Mouse (Mus musculus) limb, embryonic 14.5 days (tissue): ENCODE measurements at regions not wholly inside any gene's neighbourhood (a gene's known extent, or its start where the extent isn't known, plus 50 kb on each side); places are given as distances from the start of the nearest gene placed in this dataset.
A peak's percentile ranks its signal among the peaks of the same experiment; 100 is the strongest.

Source experiments
- ATAC-seq: fragments of 200-750 bp; cut with Nextera tagmentation; 2 replicates; pipeline ENCODE4 v1.8.0; 2017; ENCODE audit warnings: low read depth, moderate number of reproducible peaks, moderate TSS enrichment; ENCODE audit not compliant: low FRiP score
- DNase-seq: peaks from one replicate; pipeline ENCODE4 v3.0.0-alpha.2; 2015; ENCODE audit warnings: low spot score
- H3K27ac ChIP-seq: fragments of 300-500 bp; sonication (generic); replicated peaks from 2 replicates; pipeline ENCODE4 v1.5.1; 2014; ENCODE audit warnings: low read depth, mild to moderate bottlenecking, low read length, moderate library complexity, mixed read lengths
- H3K27me3 ChIP-seq: fragments of 300-500 bp; sonication (generic); 2 replicates; pipeline ENCODE4 v1.6.1; 2014; ENCODE audit warnings: low read length, mixed read lengths; ENCODE audit not compliant: control insufficient read depth, insufficient read depth
- H3K36me3 ChIP-seq: fragments of 300-500 bp; sonication (generic); 2 replicates; pipeline ENCODE4 v1.6.1; 2014; ENCODE audit warnings: mild to moderate bottlenecking, low read length, moderate library complexity, mixed read lengths; ENCODE audit not compliant: control insufficient read depth, insufficient read depth
- H3K4me1 ChIP-seq: fragments of 300-500 bp; sonication (generic); 2 replicates; pipeline ENCODE4 v1.6.1; 2014; ENCODE audit warnings: antibody characterized with exemption, low read length, mixed read lengths; ENCODE audit not compliant: control insufficient read depth, insufficient read depth
- H3K4me2 ChIP-seq: fragments of 300-500 bp; sonication (generic); replicated peaks from 2 replicates; pipeline ENCODE4 v1.6.1; 2014; ENCODE audit warnings: low read depth, mild to moderate bottlenecking, low read length, moderate library complexity; ENCODE audit not compliant: severe bottlenecking
- H3K4me3 ChIP-seq: fragments of 300-500 bp; sonication (generic); replicated peaks from 2 replicates; pipeline ENCODE4 v1.5.1; 2014; ENCODE audit warnings: low read length
- H3K9ac ChIP-seq: fragments of 300-500 bp; sonication (generic); 2 replicates; pipeline ENCODE4 v1.6.1; 2014; ENCODE audit warnings: mild to moderate bottlenecking, low read depth, low read length, moderate library complexity; ENCODE audit not compliant: severe bottlenecking
- H3K9me3 ChIP-seq: fragments of 300-500 bp; sonication (generic); 2 replicates; pipeline ENCODE4 v1.6.1; 2016; ENCODE audit warnings: low read length; ENCODE audit not compliant: control insufficient read depth
- POLR2A ChIP-seq: fragments of 200-500 bp; IDR thresholded peaks from 2 replicates; pipeline ENCODE4 v1.8.0; 2012; ENCODE audit warnings: inconsistent platforms, mild to moderate bottlenecking, moderate library complexity, borderline replicate concordance; ENCODE audit not compliant: insufficient read depth, insufficient read length; ENCODE audit errors: extremely low read depth
- WGBS: fragments of 180-500 bp; shearing (Covaris S2); extraction: QIAGEN DNeasy Blood & Tissue Kit; methylation state at CpG from one replicate; pipeline ENCODE4 v1.1.7; 2014; 5-methylcytosine and 5-hydroxymethylcytosine counted together

- no peak overlapping the region for H3K4me3 ChIP-seq
- no peaks in the 10 kb centered on the region for H3K27me3 ChIP-seq
- H3K4me1 ChIP-seq, result 0 out of 2 replicates have a peak, but pooled peaks cover 4% of the 10 kb centered on the region
- H3K9me3 ChIP-seq, result no peaks in the 10 kb centered on the region
- ATAC-seq (no peak), DNase-seq (no peak)
- no peak overlapping the region for H3K9ac ChIP-seq
- no peak overlapping the region for H3K27ac ChIP-seq
- TF ChIP-seq POLR2A, result no peak
- no peaks in the 10 kb centered on the region for H3K36me3 ChIP-seq
- H3K4me2 ChIP-seq, result no peak overlapping the region
- WGBS, result 76% methylated on average over 2 of the region's 2 CpGs
Observed at GRCm38 (mm10) chr12:29288801-29289200, 239.4 kb upstream of the Myt1l start.

- H3K9me3 ChIP-seq, result no peaks in the 10 kb centered on the region
- 7% methylated on average over 23 of the region's 23 CpGs for WGBS
- H3K27ac ChIP-seq, result peak overlapping the region; percentile 61; the same call in 1 of the 2 replicates
- H3K9ac ChIP-seq, result peak overlapping the region; percentile 56
- H3K4me3 ChIP-seq, result peak overlapping the region; percentile 39
- ATAC-seq, result peak; percentile 99
- H3K36me3 ChIP-seq, result no peaks in the 10 kb centered on the region
- no peaks in the 10 kb centered on the region for H3K27me3 ChIP-seq
- H3K4me2 ChIP-seq, result peak overlapping the region; percentile 59
- peak; percentile 98 for DNase-seq
- peak; percentile 89; the same call in 1 of the 2 replicates for TF ChIP-seq POLR2A
- 0 out of 2 replicates have a peak, but pooled peaks cover 4% of the 10 kb centered on the region for H3K4me1 ChIP-seq
Observed at GRCm38 (mm10) chr12:29290591-29291351, 237.4 kb upstream of the Myt1l start.

GRCm38 (mm10) chr12:29297984-29298383 lies 230.2 kb upstream of the Myt1l start:
- H3K4me1 ChIP-seq, result no peaks in the 10 kb centered on the region
- no peaks in the 10 kb centered on the region for H3K36me3 ChIP-seq
- no peak overlapping the region for H3K4me2 ChIP-seq
- no peaks in the 10 kb centered on the region for H3K27me3 ChIP-seq
- no peak overlapping the region for H3K4me3 ChIP-seq
- no peak for ATAC-seq
- 72% methylated on average over 5 of the region's 5 CpGs for WGBS
- no peak for TF ChIP-seq POLR2A
- no peaks in the 10 kb centered on the region for H3K9me3 ChIP-seq
- no peak overlapping the region for H3K27ac ChIP-seq
- H3K9ac ChIP-seq, result no peak overlapping the region
- no peak for DNase-seq

- no peak overlapping the region for H3K4me3 ChIP-seq
- no peak for TF ChIP-seq POLR2A
- no peak overlapping the region for H3K27ac ChIP-seq
- H3K9ac ChIP-seq, result no peak overlapping the region
- H3K4me1 ChIP-seq, result no peaks in the 10 kb centered on the region
- H3K27me3 ChIP-seq, result no peaks in the 10 kb centered on the region
- no peak for DNase-seq
- H3K9me3 ChIP-seq, result no peaks in the 10 kb centered on the region
- no peaks in the 10 kb centered on the region for H3K36me3 ChIP-seq
- WGBS, result 61% methylated on average over 1 of the region's 1 CpGs
- no peak overlapping the region for H3K4me2 ChIP-seq
- ATAC-seq, result no peak
Observed at GRCm38 (mm10) chr12:29315636-29316035, 212.5 kb upstream of the Myt1l start.

DNA sequence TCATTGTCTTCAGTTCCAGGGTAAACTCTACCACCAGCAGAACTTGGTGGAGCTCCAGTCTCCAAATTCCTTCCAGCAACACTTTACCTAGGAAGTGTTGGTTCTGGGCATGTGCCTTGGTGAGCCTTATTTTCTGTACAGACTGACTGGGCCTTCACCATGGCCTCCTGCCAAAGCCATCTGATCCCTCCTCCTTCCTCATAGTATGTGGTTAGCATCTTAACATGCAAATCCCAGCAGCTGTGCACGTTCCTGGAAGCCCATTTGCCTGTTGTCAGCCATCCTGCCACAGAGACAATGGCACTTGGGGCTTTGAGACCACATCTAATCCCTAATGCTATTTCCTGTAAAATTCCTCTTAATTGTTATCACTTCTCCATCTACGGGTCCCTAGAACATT lies 206.7 kb upstream of the Myt1l start:
- no peaks in the 10 kb centered on the region for H3K4me1 ChIP-seq
- no peak overlapping the region for H3K27ac ChIP-seq
- ATAC-seq, result no peak
- DNase-seq, result no peak
- H3K36me3 ChIP-seq, result no peaks in the 10 kb centered on the region
- no peaks in the 10 kb centered on the region for H3K27me3 ChIP-seq
- H3K9me3 ChIP-seq, result no peaks in the 10 kb centered on the region
- WGBS, result 63% methylated on average over 2 of the region's 2 CpGs
- no peak overlapping the region for H3K4me3 ChIP-seq
- no peak overlapping the region for H3K4me2 ChIP-seq
- no peak for TF ChIP-seq POLR2A
- H3K9ac ChIP-seq, result no peak overlapping the region
